Mouse (Mus musculus): ENCODE measurements around the gene Pqlc2.

Pqlc2 gene

GRCm38 (mm10) chr4:139310171-139310898 lies at the start of gene Pqlc2, which contains the start of gene Akr7a5:
Gene Pqlc2 (minus strand): TSS chr4:139310708.
Gene Akr7a5 (plus strand): TSS chr4:139310744.
- in situ Hi-C loops (cut with MboI, MseI): no loop called here

- in situ Hi-C loops (cut with MboI, MseI): no loop called here
Measured at GRCm38 (mm10) chr4:139357211-139357610, 46.7 kb upstream of the Pqlc2 start.

DNA sequence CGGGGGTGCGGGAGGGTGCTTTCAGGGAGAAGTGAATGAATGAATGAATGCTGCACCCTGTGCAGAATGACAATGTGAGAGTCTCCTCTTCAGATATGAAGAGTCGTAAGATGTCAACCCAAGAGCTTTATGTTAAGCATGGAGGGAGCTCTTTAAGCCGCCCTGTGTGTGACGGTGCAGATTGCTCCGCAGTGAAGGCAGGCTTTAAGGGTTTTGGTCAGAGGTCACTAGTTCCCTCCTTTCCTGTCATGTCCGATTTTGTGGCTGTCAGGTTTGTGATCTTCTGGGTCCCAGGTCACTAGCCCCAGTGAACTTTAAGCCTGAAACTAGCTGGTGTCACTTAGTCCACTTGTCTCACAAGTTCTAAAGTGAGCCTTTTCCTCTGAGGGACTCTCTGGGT lies 42.3 kb upstream of the Pqlc2 start:
- in situ Hi-C loops (cut with MboI, MseI): no loop called here

DNA sequence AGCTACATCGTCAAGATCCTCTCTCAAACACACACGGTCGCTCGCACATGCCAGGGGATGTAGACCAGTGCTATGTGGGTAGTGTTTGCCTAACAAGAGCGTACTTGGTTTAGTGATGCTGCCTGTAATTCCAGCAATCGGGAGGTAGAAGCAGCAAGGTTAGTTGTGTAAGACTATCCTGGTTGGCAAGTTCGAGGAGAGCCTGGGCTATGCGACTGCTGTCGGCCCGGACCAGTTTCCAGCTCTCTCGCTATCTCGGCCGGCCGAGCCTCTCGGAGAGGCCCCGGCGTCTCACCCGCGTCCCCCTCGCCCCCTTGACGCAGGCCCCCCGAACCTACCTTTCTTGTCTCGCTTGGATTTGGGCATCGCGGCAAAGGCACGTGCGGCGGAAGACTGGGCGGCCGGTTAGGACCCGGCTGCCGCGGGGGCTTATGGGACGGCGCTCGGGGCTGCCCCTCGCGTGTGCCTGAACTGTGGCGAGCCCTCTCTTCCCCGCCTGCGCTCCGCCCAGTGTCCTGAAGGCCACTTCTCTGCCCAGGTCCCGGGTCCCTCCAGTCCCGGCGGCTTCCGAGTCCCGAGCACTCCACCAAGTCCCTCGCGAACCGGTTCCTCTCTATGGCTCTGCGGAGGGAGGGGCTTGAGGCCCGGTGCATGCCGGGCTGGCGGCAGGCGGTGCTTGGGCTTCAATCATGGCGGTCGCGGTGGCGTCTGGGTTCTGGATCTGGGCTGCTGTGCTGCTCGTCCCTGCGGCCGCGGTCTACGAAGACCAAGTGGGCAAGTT lies 41.6 kb upstream of the Pqlc2 start, which contains the start of the genes Mrto4, Emc1 and Ubr4:
TSS of gene Mrto4 (minus strand) at position 646 of the 781 bp plus-strand sequence.
TSS of gene Emc1 (plus strand) at position 657 of the 781 bp plus-strand sequence.
TSS of gene Ubr4 (plus strand) at position 679 of the 781 bp plus-strand sequence.
- in situ Hi-C loops (cut with MboI, MseI): no loop called here

DNA sequence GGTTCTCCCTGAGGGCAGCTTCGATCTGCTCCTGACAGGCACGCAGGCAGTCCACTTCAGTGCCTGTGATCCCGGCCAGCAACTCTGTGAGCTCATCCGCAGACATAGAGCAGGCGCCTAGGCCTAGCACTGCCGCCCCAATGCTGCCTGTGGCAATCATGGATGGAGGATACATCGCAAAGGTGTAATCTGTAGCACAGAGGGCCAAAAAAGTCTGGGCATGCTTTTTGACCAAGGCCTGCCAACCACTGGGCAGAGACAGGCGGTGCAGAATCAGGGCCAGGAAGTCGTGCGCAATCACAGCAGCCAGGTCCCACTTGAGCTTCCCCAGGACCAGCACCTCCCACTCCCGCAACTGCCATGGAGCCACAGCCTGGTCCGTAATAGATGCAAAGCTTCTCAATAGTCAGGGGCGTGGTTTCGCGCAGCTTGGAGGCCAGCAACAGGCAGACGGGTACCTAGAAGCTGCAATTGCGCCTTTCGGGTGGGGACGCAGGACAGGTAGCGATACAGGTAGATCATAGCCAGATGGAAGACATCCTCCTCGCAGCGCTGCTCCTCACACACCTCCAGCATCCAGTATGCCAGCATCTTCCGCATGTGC lies 35.0 kb upstream of the Pqlc2 start:
- in situ Hi-C loops (cut with MboI, MseI): no loop called here

DNA sequence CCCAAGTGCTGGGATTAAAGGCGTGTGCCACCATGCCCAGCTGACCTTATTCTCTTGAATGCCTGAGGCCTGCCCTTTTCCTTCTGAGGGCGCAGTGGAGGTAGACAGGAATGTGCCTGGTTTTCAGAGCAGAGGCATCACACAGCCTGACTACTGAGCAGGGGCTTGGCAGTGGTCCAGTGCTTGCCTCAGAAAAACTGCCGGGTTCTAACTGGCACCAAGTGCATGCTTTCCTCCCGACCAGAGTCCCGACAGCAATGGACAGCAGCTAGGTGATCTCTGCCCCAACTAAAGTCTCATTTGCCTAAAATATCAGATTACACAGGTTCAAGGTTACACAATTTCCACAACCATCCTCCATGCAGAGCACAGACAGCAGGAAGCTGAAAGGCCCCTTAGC lies 33.2 kb upstream of the Pqlc2 start:
- in situ Hi-C loops (cut with MboI, MseI): no loop called here

GRCm38 (mm10) chr4:139341556-139342233 lies 31.2 kb upstream of the Pqlc2 start:
- in situ Hi-C loops (cut with MboI, MseI): no loop called here

- in situ Hi-C loops (cut with MboI, MseI): no loop called here
Measured at GRCm38 (mm10) chr4:139340835-139341234, 30.3 kb upstream of the Pqlc2 start.

- in situ Hi-C loops (cut with MboI, MseI): no loop called here
Measured at GRCm38 (mm10) chr4:139338145-139338544, 27.6 kb upstream of the Pqlc2 start.

DNA sequence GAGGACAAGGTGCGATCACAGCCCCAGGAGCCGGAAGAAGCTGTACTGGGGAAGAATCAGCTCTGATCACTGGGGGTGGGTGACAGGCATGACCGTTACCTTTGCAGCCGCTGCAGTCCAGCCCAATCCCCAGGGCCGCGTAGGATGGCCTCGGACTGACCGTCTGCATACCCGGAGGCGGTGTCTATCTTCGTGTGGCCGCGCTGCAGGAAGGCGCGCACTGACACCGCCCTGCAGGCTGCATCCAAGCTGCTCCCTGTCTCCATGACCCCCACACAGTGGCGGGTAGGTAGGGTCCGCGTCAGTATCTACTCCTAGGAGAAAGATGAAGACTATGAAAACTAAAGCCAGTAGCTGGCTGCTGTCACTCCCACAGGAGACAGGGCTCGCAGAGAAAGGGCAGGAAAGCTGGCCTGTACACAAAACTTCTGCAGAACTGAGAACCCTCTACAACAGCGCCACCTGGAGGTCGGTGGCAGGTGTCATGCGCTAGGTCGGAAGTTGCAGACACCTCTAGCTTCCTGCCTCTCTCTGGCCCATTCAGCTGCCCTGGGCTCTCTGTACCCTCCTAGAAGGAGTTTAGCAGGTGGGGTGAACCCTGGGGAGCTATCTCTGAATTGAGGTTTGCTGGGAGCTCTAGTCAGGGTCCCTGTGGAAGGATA lies 26.4 kb upstream of the Pqlc2 start:
- in situ Hi-C loops (cut with MboI, MseI): no loop called here

DNA sequence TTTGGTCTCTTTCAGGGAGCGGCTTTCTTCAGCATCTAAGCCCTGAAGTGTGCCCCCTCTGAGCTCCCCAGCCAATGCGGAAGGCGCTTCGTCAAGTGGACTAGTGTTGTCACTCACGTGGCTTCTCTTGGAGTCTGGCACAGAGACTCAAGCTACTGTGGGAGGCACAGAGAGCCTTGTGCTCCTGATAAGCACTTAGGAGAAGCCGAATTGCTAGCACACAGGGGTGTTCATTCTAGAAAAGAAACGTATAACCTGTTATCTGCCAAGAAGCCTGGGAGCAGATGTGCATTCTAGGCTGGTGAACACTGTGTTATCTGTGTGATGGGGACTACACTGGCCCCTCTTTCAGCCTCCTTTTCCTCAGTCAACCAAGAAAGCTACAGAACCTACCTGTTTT lies 25.0 kb upstream of the Pqlc2 start:
- in situ Hi-C loops (cut with MboI, MseI): no loop called here

GRCm38 (mm10) chr4:139334631-139335295 lies 24.3 kb upstream of the Pqlc2 start:
- in situ Hi-C loops (cut with MboI, MseI): no loop called here

DNA sequence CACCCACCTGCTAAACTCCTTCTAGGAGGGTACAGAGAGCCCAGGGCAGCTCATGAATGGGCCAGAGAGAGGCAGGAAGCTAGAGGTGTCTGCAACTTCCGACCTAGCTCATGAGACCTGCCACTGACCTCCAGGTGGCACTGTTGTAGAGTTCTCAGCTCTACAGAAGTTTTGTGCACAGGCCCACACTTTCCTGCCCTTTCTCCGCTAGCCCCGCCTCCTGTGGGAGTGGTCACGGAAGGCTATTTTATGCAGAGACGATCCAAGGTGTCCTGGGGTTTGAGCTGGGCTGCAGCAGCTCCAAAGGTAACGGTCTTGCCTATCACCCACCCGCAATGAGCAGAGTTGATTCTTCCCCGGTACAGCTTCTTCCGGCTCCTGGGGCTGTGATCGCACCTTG lies 20.1 kb upstream of the Pqlc2 start:
- in situ Hi-C loops (cut with MboI, MseI): no loop called here

GRCm38 (mm10) chr4:139319740-139320139 lies 9.2 kb upstream of the Pqlc2 start:
- in situ Hi-C loops (cut with MboI, MseI): no loop called here

- in situ Hi-C loops (cut with MboI, MseI): no loop called here
Measured at GRCm38 (mm10) chr4:139318449-139318848, 7.9 kb upstream of the Pqlc2 start.

DNA sequence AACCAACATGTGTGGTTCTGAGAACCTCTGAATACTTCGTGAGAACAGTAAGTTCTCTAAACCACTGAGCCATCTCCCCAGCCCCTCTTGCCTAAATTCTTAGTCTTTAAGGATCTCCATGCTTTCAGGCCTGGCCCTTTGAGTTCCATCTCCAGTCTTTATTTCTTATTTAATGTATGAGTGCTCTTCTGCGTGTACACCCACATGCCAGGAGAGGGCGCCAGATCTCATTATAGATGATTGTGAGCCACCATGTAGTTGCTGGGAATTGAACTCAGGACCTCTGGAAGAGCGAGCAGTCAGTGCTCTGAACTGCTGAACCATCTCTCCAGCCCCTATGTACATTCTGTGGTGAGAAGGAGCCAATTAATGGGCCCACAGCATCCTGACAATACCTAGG lies 2.1 kb upstream of the Pqlc2 start:
- in situ Hi-C loops (cut with MboI, MseI): no loop called here

DNA sequence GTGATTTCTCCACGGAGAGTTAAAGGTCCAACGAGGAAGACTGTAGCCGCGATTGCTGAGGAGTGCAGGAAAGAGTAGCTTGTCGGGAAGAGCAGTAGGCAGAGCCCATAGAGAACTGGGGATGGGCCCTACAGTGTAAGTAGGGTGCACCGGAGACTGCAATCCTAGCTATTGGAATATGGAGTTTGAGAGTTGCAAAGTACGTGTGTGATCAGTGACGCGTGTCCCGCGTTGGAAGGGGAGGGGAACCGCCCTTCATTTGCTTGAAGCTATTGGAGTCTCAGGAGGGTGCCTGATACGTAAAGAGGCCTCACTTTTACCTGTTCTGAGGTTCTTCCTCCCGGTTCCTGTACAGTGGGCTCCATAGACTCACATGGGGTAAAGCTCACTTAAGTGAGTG lies 1.2 kb upstream of the Pqlc2 start:
- in situ Hi-C loops (cut with MboI, MseI): no loop called here

GRCm38 (mm10) chr4:139310899-139311701 lies 592 bp upstream of the Pqlc2 start:
- in situ Hi-C loops (cut with MboI, MseI): no loop called here

GRCm38 (mm10) chr4:139309651-139310050 lies 857 bp downstream of the Pqlc2 start:
- in situ Hi-C loops (cut with MboI, MseI): no loop called here

DNA sequence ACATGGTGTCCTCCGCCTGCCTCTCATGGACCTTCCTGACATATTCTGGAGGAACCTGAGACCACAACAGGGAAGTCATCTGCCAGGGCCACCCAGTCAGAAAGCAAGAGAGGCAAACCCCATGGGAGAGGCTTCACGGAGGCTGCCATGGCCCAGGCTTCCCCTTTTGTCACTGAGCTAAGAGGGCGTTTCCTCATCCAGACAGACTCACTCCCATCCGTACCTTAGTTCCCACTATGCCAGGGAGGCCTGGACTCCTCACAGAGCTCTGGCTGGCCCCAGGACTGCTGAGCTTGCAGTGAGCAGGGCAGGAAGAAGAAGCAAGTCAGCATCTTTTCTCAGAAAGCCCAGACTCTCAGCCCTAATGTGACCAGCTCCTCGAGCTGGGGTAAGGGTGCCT lies 2.6 kb downstream of the Pqlc2 start:
- in situ Hi-C loops (cut with MboI, MseI): no loop called here

All from regulatory T cell (primary cell).